Mouse (Mus musculus): ENCODE measurements at regions not wholly inside any gene's neighbourhood (a gene's known extent, or its start where the extent isn't known, plus 50 kb on each side); places are given as distances from the start of the nearest gene placed in this dataset.
A peak's percentile ranks its signal among the peaks of the same experiment; 100 is the strongest.
"Not testable (repeated sequence)": the region's sequence is repeated elsewhere in the genome, so short reads cannot be mapped to it uniquely, and the experiment has no call there.

GRCm38 (mm10) chr11:45262198-45262597 is 589.7 kb upstream of the Clint1 start:
- DNase-seq: no peak

- DNase-seq: no peak
Observed at GRCm38 (mm10) chr11:45264001-45264400, 587.9 kb upstream of the Clint1 start.

- no peak for DNase-seq
Observed at GRCm38 (mm10) chr11:45265171-45265988, 586.5 kb upstream of the Clint1 start.

GRCm38 (mm10) chr11:45265989-45266302 is 585.9 kb upstream of the Clint1 start:
- no peak for DNase-seq

- DNase-seq: peak in 1 of 2 experiments; percentile 6
Observed at GRCm38 (mm10) chr11:45269215-45269614, 582.6 kb upstream of the Clint1 start.

- DNase-seq: no peak
Observed at GRCm38 (mm10) chr11:45271206-45271605, 580.6 kb upstream of the Clint1 start.

GRCm38 (mm10) chr11:45274446-45275119 is 577.3 kb upstream of the Clint1 start:
- peak; percentile 48 to 62 for DNase-seq

- DNase-seq: peak in 1 of 2 experiments; percentile 8
Observed at GRCm38 (mm10) chr11:45275170-45275569, 576.7 kb upstream of the Clint1 start.

- no peak for DNase-seq
Observed at GRCm38 (mm10) chr11:45296772-45297171, 555.1 kb upstream of the Clint1 start.

- no peak for DNase-seq
Observed at GRCm38 (mm10) chr11:45311934-45312333, 539.9 kb upstream of the Clint1 start.

GRCm38 (mm10) chr11:45323766-45324165 is 528.1 kb upstream of the Clint1 start:
- no peak for DNase-seq

GRCm38 (mm10) chr11:45330319-45330718 is 521.5 kb upstream of the Clint1 start:
- no peak for DNase-seq

- DNase-seq: peak in 1 of 2 experiments; percentile 3
Observed at GRCm38 (mm10) chr11:45333756-45334155, 518.1 kb upstream of the Clint1 start.

- DNase-seq: no peak
Observed at GRCm38 (mm10) chr11:45349331-45349730, 502.5 kb upstream of the Clint1 start.

- no peak for DNase-seq
Observed at GRCm38 (mm10) chr11:45365343-45365742, 486.5 kb upstream of the Clint1 start.

GRCm38 (mm10) chr11:45389243-45390146 is 462.4 kb upstream of the Clint1 start:
- DNase-seq: no peak

GRCm38 (mm10) chr11:45396009-45396408 is 455.8 kb upstream of the Clint1 start:
- no peak for DNase-seq

GRCm38 (mm10) chr11:45398188-45398587 is 453.7 kb upstream of the Clint1 start:
- DNase-seq: no peak

GRCm38 (mm10) chr11:45404377-45405029 is 447.3 kb upstream of the Clint1 start:
- no peak for DNase-seq

GRCm38 (mm10) chr11:45424066-45424465 is 427.8 kb upstream of the Clint1 start:
- DNase-seq: not testable (repeated sequence)

GRCm38 (mm10) chr11:45440937-45441720 is 410.7 kb upstream of the Clint1 start:
- no peak for DNase-seq

- no peak for DNase-seq
Observed at GRCm38 (mm10) chr11:45446512-45446911, 405.3 kb upstream of the Clint1 start.
